In the genomic region with DNA sequence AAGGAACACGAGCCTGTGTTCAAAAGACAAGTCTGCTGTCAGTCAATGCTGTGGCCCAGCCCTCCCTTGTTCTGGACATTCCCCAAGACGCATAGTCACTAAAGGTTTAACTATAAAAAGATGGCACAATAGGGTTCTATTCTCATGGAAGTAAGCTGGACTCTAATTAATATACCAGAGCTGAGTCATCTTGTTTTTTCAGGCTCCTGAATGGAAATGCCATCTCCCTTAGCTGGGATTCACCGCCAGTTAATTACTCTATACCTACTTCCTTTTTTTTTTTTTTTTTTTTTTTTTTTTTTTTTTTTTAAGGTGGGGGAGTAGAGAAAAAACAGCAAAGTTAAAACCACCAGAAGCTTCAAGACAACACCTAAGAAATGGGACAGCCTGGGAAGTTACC, we compare ENCODE assay signal across 21 mouse cellular contexts. TPM values are rescaled to one million over a fixed set of nuclear protein-coding genes. Genes with fewer than 3 reads are reported as not detected.
DNase-seq lines count a peak whose midpoint lies in the region; ATAC-seq and TF ChIP-seq lines count a peak whose summit lies in the region.
"Had no signal": no experiment of that assay in that cellular context is flagged by ENCODE, and none has a peak within 500 bp of the region (broad histone marks: within the 10 kb centered on the region; RNA-seq: fewer than 3 reads in every experiment).

No protein-coding gene starts in this region.

- TF ChIP-seq RAD21 in CH12.LX (IDR thresholded peaks at IDR 0.05; ENCODE audit: low read depth, low read length) (no peak), MEL (IDR thresholded peaks at IDR 0.05; ENCODE audit: low read depth, low read length) (no peak)

- H3K36me3 ChIP-seq in CH12.LX (replicated peaks in 1 of 2; ENCODE audit: control insufficient read depth in 1 of 2, insufficient read depth in 1 of 2, low read length in 1 of 2) (no peaks in the 10 kb centered on the region), MEL (ENCODE audit: control insufficient read depth in 1 of 2, insufficient read depth in 2 of 2, low read length in 2 of 2) (no peaks in the 10 kb centered on the region), myocyte (ENCODE audit: control insufficient read depth, insufficient read depth) (no peaks in the 10 kb centered on the region)
- H3K36me3 ChIP-seq in intestine, embryonic 16.5 days (ENCODE audit: control insufficient read depth, insufficient read depth, low read length), result no peaks in the 10 kb centered on the region
- H3K36me3 ChIP-seq: embryonic facial prominence, embryonic 13.5 days; forebrain, embryonic 12.5 days; hindbrain, embryonic 10.5 days; intestine, embryonic 15.5 days had no signal

- H3K9me3 ChIP-seq in CH12.LX (replicated peaks; ENCODE audit: low read length) (no peaks in the 10 kb centered on the region), MEL (replicated peaks; ENCODE audit: insufficient read depth, low read length) (no peaks in the 10 kb centered on the region)
- H3K9me3 ChIP-seq in intestine, embryonic 16.5 days (ENCODE audit: control insufficient read depth, low read length), result no peaks in the 10 kb centered on the region
- H3K9me3 ChIP-seq: embryonic facial prominence, embryonic 13.5 days; forebrain, embryonic 12.5 days; hindbrain, embryonic 10.5 days; intestine, embryonic 15.5 days had no signal

- no peak for TF ChIP-seq EP300 in CH12.LX (IDR thresholded peaks at IDR 0.05; ENCODE audit: low read length)
- TF ChIP-seq EP300 in MEL (IDR thresholded peaks at IDR 0.05; ENCODE audit: low read depth in 1 of 2, low read length in 2 of 2), result no peak

- no peak for TF ChIP-seq CTCF in CH12.LX (conservative IDR thresholded peaks at IDR 0.05 in 1 of 2, IDR thresholded peaks at IDR 0.05 in 1 of 2; ENCODE audit: low read depth in 2 of 2, low read length in 2 of 2)
- no peak for TF ChIP-seq CTCF in MEL (IDR thresholded peaks at IDR 0.05 in 2 of 3, conservative IDR thresholded peaks at IDR 0.05 in 1 of 3; ENCODE audit: control insufficient read depth in 1 of 3, insufficient read depth in 1 of 3, low read depth in 2 of 3, low read length in 3 of 3, poor library complexity in 1 of 3, severe bottlenecking in 1 of 3)

- in situ Hi-C loops in CH12.LX (cut with MboI; ENCODE audit: low pct_ligation_motif_present, low pct_unique_long_range_greater_than_20kb, low sequenced_read_pairs), result no loop called here

- no peak for ATAC-seq in intestine, embryonic 16.5 days
- ATAC-seq: CD4-positive, CD25-positive, alpha-beta regulatory T cell, adult 4 months; forebrain, postnatal 0 days; intestine, embryonic 15.5 days had no signal

- H3K4me2 ChIP-seq in CH12.LX (ENCODE audit: insufficient read depth, low read depth, poor library complexity, severe bottlenecking) (no peak overlapping the region), myocyte (ENCODE audit: low read depth) (peak overlapping the region; percentile 21)
- no peak overlapping the region for H3K4me2 ChIP-seq in intestine, embryonic 16.5 days (ENCODE audit: low read depth, low read length)
- H3K4me2 ChIP-seq: embryonic facial prominence, embryonic 13.5 days; forebrain, embryonic 12.5 days; hindbrain, embryonic 14.5 days; intestine, embryonic 15.5 days had no signal

- H3K9ac ChIP-seq in CH12.LX (ENCODE audit: insufficient read depth, low read depth), result no peak overlapping the region
- no peak overlapping the region for H3K9ac ChIP-seq in MEL (ENCODE audit: control insufficient read depth, low read depth, low read length, poor library complexity, severe bottlenecking)
- H3K9ac ChIP-seq in intestine, embryonic 16.5 days (ENCODE audit: low read depth, low read length), result no peak overlapping the region
- H3K9ac ChIP-seq: embryonic facial prominence, embryonic 13.5 days; forebrain, embryonic 12.5 days; forebrain, postnatal 0 days; hindbrain, embryonic 14.5 days; intestine, embryonic 15.5 days had no signal

- H3K27me3 ChIP-seq in CH12.LX (replicated peaks) (no peaks in the 10 kb centered on the region), MEL (ENCODE audit: control insufficient read depth in 1 of 2, insufficient read depth in 2 of 2, low read length in 2 of 2) (no peaks in the 10 kb centered on the region; a peak in 1 of 4 replicates), myocyte (ENCODE audit: control insufficient read depth, insufficient read depth, insufficient read length) (no peaks in the 10 kb centered on the region)
- no peaks in the 10 kb centered on the region for H3K27me3 ChIP-seq in intestine, embryonic 16.5 days (replicated peaks; ENCODE audit: control insufficient read depth, insufficient read depth, low read length)
- H3K27me3 ChIP-seq: embryonic facial prominence, embryonic 13.5 days; forebrain, embryonic 12.5 days; intestine, embryonic 15.5 days had no signal

- no peak for TF ChIP-seq POLR2A in CH12.LX (IDR thresholded peaks at IDR 0.05; ENCODE audit: low read depth, low read length)
- no peak for TF ChIP-seq POLR2A in MEL (IDR thresholded peaks at IDR 0.05; ENCODE audit: control insufficient read depth in 1 of 2, insufficient read depth in 1 of 2, low read depth in 1 of 2, low read length in 2 of 2, poor library complexity in 1 of 2)
- TF ChIP-seq POLR2A in myocyte (IDR thresholded peaks at IDR 0.05; ENCODE audit: insufficient read length, low read depth), result no peak

- H3K27ac ChIP-seq in CH12.LX (ENCODE audit: insufficient read depth, low read depth), result no peak overlapping the region
- no peak overlapping the region for H3K27ac ChIP-seq in MEL (ENCODE audit: control insufficient read depth, low read depth, low read length)
- H3K27ac ChIP-seq in intestine, embryonic 16.5 days (ENCODE audit: low read length), result no peak overlapping the region
- H3K27ac ChIP-seq: embryonic facial prominence, embryonic 13.5 days; forebrain, embryonic 12.5 days; hindbrain, embryonic 10.5 days; hindbrain, embryonic 14.5 days; intestine, embryonic 15.5 days had no signal

- H3K79me2 ChIP-seq in CH12.LX (replicated peaks; ENCODE audit: control insufficient read depth, extremely low read depth, insufficient read depth, poor library complexity, severe bottlenecking) (no peaks in the 10 kb centered on the region), MEL (ENCODE audit: control insufficient read depth, insufficient read depth, low read length, poor library complexity) (no peaks in the 10 kb centered on the region), myocyte (ENCODE audit: control insufficient read depth, insufficient read depth) (no peaks in the 10 kb centered on the region)

- H3K4me3 ChIP-seq in CH12.LX (replicated peaks in 1 of 3; ENCODE audit: low read depth in 2 of 3, low read length in 2 of 3, poor library complexity in 1 of 3) (no peak overlapping the region), MEL (ENCODE audit: control insufficient read depth in 1 of 2, insufficient read depth in 1 of 2, low read depth in 2 of 2, low read length in 2 of 2) (no peak overlapping the region), myocyte (no peak overlapping the region)
- no peak overlapping the region for H3K4me3 ChIP-seq in intestine, embryonic 16.5 days (ENCODE audit: low read length)
- H3K4me3 ChIP-seq: embryonic facial prominence, embryonic 13.5 days; forebrain, embryonic 12.5 days; hindbrain, embryonic 10.5 days; intestine, embryonic 15.5 days had no signal

- 57% methylated on average over 3 of the region's 3 CpGs for WGBS in intestine, embryonic 16.5 days

- no peak overlapping the region for H3ac ChIP-seq in myocyte (ENCODE audit: control insufficient read depth, insufficient read length)

- dilution Hi-C loops in CH12.LX (cut with MboI; ENCODE audit: extremely low pct_ligation_motif_present, extremely low pct_unique_long_range_greater_than_20kb, low sequenced_read_pairs), result no loop called here

- no peak for DNase-seq in CH12.LX (ENCODE audit: extremely low read depth)
- DNase-seq in MEL (ENCODE audit: low read depth, low spot score), result no peak
- peak; percentile 28 for DNase-seq in ZHBTc4 (ENCODE audit: low read depth, low spot score)
- DNase-seq in cerebellum, postnatal 10 days, result no peak
- no peak for DNase-seq in layer of hippocampus, adult 11-12 months (ENCODE audit: low spot score)
- DNase-seq: adrenal gland, adult 2 months; adrenal gland, postnatal 25 days; cerebellum, adult 2 months; cerebellum, postnatal 14 days; forebrain, postnatal 0 days; gastrocnemius, postnatal 14 days; heart, postnatal 14 days; kidney, adult 8-10 months had no signal

- peaks cover 0 to 7% of the 10 kb centered on the region in 2 experiments; a peak in 1 of 4 replicates for H3K4me1 ChIP-seq in CH12.LX (ENCODE audit: control insufficient read depth in 1 of 2, insufficient read depth in 2 of 2)
- H3K4me1 ChIP-seq in MEL (ENCODE audit: control insufficient read depth in 1 of 2, insufficient read depth in 2 of 2, low read length in 2 of 2), result no peaks in the 10 kb centered on the region
- H3K4me1 ChIP-seq in intestine, embryonic 16.5 days (ENCODE audit: control insufficient read depth, insufficient read depth, low read length), result no peaks in the 10 kb centered on the region
- H3K4me1 ChIP-seq: intestine, embryonic 15.5 days had no signal

TF ChIP-seq in CH12.LX, 34 proteins besides CTCF, POLR2A, EP300 and RAD21 (continues in another document):
- TF ChIP-seq TBP (conservative IDR thresholded peaks at IDR 0.05; ENCODE audit: low read depth, low read length) (no peak), SMC3 (IDR thresholded peaks at IDR 0.05; ENCODE audit: low read depth, low read length) (no peak), MAX (IDR thresholded peaks at IDR 0.05; ENCODE audit: low read length) (no peak), MEF2A (IDR thresholded peaks at IDR 0.05; ENCODE audit: borderline replicate concordance, low read depth, low read length) (no peak)

TF ChIP-seq in MEL, 35 proteins besides CTCF, POLR2A, EP300 and RAD21:
- TF ChIP-seq CHD1 (IDR thresholded peaks at IDR 0.05; ENCODE audit: low read depth, low read length) (no peak), ZMIZ1 (IDR thresholded peaks at IDR 0.05; ENCODE audit: low read depth, low read length) (no peak), ZNF384 (IDR thresholded peaks at IDR 0.05; ENCODE audit: low read depth, low read length) (peak; percentile 87), MAFK (IDR thresholded peaks at IDR 0.05; ENCODE audit: borderline replicate concordance, low read depth, low read length) (no peak)
TF ChIP-seq in MEL: peak in this region for 1.

TF ChIP-seq in myocyte, 11 proteins besides CTCF, POLR2A, EP300 and RAD21 (continues in another document):
- TF ChIP-seq MAX (IDR thresholded peaks at IDR 0.05; ENCODE audit: low read depth) (no peak), USF1 (IDR thresholded peaks at IDR 0.05; ENCODE audit: low read depth) (no peak), REST (IDR thresholded peaks at IDR 0.05; ENCODE audit: insufficient read depth, insufficient read length) (no peak), E2F4 (IDR thresholded peaks at IDR 0.05; ENCODE audit: insufficient read depth) (no peak), POLR2AphosphoS2 (IDR thresholded peaks at IDR 0.05; ENCODE audit: insufficient read length, low read depth) (no peak)

RNA-seq across cellular contexts. Expression of a gene that starts 33.6 kb away (rescaled TPM):
- total RNA-seq in CH12.LX (2012; rRNA removed), result not detected in 2 replicates
- 0.03 and 0.11 TPM in 2 replicates for total RNA-seq in CH12.LX (2014; rRNA removed)
- polyA plus RNA-seq in CH12.LX (2012; ENCODE audit: insufficient read length, low read depth), result not detected in 2 replicates
- total RNA-seq in MEL (2012; rRNA removed), result not detected in 2 replicates
- not detected for polyA plus RNA-seq in MEL (2012; ENCODE audit: insufficient read depth in 1 of 2, insufficient read length in 2 of 2, low read depth in 1 of 2, low replicate concordance in 2 of 2, missing spikeins in 1 of 2)
- polyA plus RNA-seq in myocyte (2012; fragmentation: generic; extraction: Trizol), result 14.8 TPM
- 11.6 and 12.9 TPM in 2 replicates for polyA plus RNA-seq in intestine, embryonic 16.5 days (2015; fragmentation: Nextera tagmentation; extraction: Ambion mirVana)

Comparison
In these comparisons a context has a peak if more than half of its experiments do, and no peak if none do; other contexts are left out.
1. RNA of a gene that starts 33.6 kb away (polyA plus RNA-seq): 14.8 TPM in myocyte (single experiment) and 11.6 to 12.9 TPM in intestine, embryonic 16.5 days; not detected in CH12.LX and not detected in MEL; every median in the first group is over 10 times any median in the second.